Mouse (Mus musculus) common myeloid progenitor, adult 5-6 weeks (primary cell): ENCODE data around the gene Rpl7l1. TPM values are rescaled to one million over a fixed set of nuclear protein-coding genes. Genes with fewer than 3 reads are reported as not detected.
"Not testable (repeated sequence)": the region's sequence is repeated elsewhere in the genome, so short reads cannot be mapped to it uniquely, and the experiment has no call there.

Source experiments
- ATAC-seq: replicated peaks from 2 replicates; pipeline ENCODE4 v1.8.0; 2016; ENCODE audit warnings: low read depth, mild to moderate bottlenecking, moderate TSS enrichment, inconsistent platforms; ENCODE audit not compliant: poor library complexity, severe bottlenecking
- total RNA-seq: library from RNA; stranded (forward); fragments of 200-1000, 187-1606 nt; gene quantifications from 2 replicates; pipeline ENCODE4 v1.2.3, GENCODE M21; 2017

Gene Rpl7l1
- 129 and 146 TPM in 2 replicates for total RNA-seq

DNA sequence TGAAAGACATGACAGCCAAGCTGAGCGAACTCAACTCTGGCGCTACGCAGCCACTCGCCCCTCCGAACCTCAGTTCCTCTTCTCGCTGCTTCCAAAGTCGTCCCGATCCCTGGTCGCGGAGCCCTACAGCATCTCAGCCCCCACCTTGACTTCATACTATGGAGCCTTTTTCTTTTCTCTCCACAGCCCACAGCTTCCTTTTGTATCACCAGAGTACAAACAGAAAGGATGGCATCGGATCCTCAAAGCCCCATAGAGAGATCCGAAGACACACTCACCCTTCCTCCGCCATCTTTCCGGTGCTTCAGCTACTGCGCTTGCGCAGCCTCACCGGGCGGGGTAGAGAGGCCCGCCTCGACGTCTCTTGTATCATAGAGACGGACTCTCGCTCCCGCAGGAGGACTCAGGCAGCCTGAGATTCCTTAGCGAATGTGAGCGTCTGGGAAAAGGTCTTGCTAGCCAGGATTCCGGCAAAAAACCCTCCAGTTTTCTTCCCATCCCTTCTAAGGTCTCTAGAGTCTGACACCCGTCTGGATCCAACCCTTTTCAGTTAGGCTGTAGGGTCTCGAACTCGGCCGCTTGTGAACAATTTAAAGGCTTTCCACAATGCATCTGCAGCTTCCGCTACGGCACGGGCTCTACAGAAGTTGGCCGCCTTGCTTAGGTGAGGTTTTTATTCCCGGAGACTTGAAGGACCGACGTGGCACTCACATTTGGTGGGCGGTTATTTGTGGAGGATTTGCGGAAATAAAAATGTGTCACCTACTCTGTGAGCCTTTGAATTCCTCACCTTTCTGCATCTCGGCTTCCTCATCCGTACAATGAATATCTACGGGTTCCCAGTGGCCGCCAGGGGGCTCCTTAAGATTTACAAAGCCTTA, at the start of gene Rpl7l1:
Gene Rpl7l1 (minus strand): TSS at position 332 of the 881 bp plus-strand sequence.
- peak; percentile 93 for ATAC-seq

DNA sequence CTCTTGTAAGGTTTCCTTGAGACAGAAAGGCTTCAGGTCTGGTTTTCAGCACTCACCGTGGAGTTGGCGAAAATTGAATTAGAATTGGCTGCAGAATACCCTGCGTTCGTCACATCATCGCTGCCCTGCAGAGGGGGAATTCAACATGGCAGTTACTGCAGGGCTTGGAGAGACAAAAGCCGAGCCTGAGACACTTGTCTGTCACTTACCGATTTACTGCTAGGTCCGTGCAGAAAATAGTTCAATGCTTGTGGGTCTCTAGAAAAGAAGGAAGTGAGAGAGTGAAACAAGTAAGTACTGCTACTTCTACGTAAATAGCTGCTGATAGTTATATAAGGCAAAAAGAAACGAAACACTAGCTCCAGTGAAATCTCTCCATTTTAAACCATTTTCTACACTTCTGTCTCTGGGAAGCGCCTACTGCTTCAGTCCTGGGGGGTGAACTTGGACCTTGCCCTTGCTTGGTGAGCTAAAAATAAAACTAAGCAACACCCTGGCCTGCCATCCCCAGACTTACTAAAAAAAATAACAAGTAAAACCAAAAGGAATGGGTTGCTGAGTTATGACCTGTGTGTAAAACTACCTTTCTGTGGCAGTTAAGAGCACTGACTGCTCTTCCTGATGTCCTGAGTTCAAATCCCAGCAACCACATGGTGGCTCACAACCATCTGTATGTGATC, 47.5 kb upstream of the Rpl7l1 start:
- peak; percentile 52 for ATAC-seq

DNA sequence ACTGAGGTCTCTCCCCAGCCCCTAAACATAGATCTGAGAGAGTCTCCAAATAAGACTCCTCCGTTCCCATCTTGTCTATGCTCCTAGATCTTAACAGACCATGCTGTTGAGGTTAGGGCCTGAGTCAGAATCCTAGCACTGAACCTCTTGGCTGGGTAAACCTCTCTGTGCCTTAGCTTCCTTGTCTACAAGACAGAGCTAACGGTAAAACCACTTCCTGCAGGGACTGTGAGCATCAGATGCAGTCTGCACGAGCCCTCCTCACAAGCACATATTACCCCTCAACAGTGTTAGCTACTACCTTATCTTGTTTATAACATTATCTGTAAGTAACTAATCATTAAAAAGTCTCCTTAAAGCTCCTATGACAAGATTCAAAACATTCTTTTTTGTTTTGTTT, 46.5 kb upstream of the Rpl7l1 start:
- ATAC-seq = peak; percentile 80

DNA sequence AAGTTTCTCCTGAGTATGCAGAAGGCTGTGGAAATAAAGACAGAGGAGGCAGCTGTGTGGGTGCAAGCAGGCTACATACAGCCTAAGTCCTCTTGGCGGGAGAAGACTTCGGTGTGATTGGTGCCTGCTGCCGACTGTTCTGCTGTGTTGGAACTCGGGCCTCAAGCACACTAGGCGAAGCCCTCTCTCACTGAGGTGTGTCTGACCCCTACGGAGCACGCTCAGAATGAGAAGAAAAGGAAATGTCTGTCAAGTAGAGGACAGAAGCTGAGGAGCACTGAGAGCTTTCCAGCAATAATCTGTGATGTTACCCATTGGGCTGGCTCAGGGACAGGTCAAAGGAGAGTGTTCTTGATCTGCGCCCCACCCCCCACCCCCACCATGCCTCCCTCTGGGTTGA, 40.6 kb upstream of the Rpl7l1 start:
- no peak for ATAC-seq

DNA sequence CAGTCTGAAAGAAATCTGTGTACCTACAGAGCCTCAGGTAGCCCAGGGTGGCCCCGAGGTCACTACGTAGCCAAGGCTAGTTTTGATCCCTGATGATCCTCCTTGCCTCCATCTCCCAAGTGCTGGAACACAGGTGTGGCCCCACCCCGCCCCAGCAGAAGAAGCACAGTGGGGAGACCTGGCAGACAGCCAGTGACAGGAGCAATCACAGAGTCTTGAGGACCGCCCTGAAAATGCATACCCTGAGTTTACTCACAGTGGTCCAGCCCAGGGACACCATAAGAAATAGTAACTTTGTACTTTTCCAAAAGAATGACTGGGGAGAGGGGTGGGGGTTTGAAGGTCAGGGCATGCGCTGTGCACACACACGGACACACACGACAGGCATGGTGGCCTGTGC, 38.2 kb upstream of the Rpl7l1 start:
- ATAC-seq = no peak

DNA sequence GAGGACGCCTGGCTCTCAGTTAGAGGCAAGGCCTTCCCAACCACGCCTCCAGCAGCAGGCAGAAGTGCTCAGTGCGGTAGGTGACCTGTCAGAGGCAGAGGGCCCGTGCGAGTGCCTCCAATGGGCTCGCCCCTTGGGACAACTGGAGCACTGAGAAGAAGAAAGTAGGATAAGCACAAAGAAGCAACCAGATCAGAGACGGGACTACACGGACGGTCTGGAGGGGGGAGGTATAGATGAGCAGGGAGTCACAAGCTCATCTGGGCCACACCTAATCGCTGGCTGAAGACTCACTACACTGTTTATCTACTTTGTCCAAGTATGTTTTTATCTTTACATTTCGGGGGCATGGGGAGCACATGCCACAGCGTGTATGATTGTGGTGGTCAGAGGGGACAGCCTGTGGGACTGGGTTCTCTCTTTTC, 35.3 kb upstream of the Rpl7l1 start:
- ATAC-seq = peak; percentile 65

DNA sequence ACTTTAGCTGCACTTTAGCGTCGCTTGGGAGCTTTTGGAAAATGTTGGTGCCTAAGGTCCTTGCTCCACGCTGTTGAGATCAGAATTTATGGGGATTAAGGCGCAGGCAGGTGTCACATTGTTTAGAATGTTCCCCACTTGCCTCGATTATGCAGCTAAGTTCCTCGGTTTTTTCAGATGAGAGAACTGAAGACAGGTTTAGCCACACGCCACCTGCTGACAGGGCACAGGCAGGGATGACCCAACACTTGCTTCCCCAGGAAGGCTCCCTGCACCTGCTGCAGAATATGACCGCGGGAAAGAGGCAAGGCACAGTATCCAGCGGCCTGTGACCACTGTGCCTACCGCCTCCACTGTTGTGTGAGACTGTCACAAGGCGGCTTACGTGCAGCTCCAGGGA, 33.8 kb upstream of the Rpl7l1 start:
- no peak for ATAC-seq

DNA sequence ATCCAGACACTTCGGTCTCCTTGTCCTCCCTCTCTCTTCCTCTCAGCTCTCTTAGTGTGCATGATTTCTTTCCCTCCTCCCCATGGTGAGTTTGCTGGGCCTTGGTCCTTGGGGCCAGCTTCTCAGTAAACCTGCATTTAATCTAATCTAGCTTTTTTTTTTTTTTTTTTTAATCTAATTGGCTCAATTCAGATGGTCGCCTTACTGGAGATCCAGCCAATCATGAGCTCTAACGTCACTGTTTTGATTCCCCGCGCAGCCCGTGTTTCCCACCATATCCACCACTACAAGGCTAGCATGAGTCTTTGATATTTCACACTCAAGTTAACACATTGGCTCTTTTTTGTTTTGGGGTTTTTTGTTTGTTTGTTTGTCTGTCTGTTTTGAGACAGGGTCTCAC, 32.0 kb upstream of the Rpl7l1 start:
- no peak for ATAC-seq

DNA sequence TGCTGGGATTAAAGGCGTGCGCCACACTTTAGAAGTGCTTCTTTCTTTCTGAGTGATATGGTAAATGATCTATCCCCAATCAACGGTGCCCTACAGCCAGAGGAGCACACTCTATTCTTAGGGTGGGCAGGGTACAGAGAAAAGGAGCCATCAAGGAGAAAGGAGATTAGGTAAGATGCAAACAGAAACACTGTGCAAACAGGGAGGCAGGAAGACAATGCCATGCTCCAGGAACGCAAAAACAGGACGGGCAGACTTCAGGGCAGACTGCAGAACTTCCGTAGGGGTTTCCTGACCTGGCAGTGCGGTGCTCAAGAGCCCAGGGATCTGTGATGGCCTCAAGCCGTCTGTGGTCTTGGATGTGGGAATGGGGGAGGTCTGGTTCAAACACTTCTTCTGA, 31.2 kb upstream of the Rpl7l1 start:
- ATAC-seq = no peak

DNA sequence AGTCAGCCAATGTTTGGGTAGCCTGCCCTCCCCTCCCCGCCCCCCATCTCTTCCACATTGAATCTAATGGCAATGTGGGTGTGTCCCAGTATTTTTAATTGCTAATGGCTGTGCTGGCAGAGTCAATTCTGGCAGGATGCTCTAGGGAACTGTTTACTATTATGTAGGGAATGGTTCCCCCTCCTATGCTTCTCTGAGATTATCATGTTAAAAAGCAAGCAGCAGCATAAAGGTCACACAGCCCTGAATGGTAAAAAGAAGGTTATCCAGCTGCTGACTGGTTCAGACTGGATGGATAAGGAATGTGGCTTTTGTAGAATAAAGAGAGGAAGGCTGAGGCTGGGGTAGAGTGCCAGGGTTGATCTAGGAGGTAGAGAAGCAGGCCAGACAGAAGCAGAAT, 30.0 kb upstream of the Rpl7l1 start:
- ATAC-seq = no peak

DNA sequence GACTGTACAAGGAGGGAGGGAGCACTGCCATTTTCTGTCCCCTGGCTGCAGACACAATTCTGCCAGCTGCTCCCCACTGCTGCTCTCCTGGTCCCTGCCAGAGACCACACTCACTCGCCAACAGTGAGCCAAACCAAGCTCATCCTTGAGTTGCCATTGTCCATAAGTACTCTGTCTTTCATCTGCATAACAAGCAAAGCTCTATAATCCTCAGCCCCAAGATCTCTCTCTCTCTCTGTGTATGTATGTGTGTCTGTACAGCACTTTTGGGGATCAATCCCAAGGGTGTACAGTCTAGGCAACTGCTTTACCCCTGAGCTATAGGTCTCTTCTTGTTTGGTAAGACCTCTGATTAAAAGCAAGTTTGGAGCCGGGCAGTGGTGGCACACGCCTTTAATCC, 28.2 kb upstream of the Rpl7l1 start:
- no peak for ATAC-seq

DNA sequence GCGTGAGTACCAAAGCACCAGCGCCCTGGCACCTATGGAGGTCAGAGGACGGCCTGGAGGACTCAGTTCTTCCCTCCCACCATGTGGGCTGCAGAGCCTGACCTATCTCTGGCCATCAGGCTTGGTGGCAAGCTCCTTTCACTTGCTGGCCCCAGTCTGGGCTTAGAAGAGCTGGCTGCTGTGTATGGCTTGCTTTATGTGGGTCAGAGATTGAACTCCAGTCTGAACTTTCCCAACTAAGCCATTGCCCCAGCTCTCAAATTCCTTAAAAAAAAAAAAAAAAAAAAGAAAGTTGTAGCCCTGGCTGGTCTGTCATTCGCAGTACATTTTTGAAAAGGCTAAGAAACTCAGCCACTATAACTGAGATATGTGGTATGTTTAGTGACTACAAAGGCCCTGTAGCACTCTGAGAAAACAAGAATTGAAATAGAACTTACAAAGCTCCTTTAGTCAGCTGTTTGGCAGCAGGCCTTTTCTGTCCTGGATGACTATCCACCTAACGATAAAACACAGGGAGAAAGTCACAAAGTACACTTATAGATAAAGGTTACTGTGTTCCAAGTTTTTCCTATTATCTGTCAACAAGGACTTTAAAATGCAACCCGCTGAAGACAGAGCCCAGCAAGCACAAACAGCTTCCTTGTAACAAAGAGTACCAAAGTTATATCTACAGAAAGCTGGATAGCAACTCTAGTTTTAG, 26.8 kb upstream of the Rpl7l1 start:
- ATAC-seq = no peak

DNA sequence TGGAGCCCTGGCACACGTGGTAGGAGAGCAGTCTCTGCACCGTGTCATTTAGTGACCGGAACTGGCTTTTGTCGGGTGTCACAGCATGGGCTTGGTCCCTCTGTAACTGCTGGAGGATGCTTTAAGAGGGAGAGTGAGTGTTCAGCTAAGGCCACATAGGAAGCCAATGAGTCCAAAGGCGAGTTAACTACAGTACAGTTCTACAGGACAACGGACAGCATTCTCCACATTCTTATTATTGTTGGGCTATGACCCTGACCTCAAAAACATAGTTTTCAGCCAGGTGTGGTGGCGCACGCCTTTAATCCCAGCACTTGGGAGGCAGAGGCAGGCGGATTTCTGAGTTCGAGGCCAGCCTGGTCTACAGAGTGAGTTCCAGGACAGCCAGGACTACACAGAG, 25.9 kb upstream of the Rpl7l1 start:
- no peak for ATAC-seq

DNA sequence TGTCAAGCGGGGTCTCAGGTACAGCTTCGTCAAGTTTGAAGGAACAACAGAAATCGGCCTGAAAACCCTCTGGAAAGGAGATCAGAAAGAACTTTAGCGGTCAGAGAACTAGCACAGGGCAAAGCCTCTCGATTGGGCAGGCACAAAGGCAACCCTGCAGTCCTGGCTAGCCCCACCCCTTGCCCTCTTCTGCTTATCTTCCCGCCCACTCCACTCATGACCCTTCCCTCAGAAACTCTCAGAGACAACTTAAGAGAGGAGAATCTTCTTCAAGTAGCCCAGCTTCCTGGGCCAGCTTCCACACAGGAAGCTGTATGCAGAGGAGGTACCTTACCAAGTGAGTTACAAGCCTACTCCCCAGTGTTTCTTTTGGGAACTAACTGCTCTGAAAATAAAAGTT, 19.3 kb upstream of the Rpl7l1 start:
- no peak for ATAC-seq

DNA sequence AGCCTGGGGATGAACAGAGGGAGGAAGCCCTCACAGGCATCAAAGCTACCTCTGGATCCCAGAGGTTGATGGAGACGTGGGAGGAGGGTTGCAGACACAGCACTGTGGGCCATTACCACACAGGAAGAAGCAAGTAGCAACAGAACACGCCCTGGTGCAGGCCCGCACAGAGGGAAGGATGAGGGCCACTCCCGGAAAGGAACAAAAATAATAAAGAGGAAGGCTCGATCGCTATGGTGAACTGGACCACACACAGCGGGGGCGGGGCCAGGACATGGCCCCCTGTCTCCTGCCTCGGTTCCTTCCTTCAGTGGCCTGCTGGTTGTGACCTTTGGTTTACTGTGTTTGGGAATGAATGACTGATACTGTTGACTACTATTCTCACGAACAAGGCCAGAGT, 17.2 kb upstream of the Rpl7l1 start:
- ATAC-seq = no peak

DNA sequence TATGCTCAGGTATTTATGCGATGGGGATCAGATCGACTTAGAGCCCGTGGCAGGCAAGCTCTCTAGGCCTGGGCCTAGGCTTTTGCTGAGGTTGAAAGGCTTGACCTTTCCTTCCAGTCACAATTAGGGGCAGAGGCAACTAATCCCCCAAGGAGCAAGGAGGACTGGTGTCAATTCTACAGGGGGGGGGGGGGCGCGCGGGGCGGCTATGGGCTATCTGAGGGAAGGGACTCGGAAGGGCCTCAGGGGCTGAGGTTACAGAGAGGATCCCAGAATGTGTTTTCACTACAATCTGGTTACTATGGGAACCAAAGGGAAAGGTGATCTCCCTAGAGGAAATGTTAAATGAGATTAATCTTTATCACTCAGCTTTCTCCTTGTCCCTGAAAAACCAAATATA, 14.9 kb upstream of the Rpl7l1 start:
- no peak for ATAC-seq

DNA sequence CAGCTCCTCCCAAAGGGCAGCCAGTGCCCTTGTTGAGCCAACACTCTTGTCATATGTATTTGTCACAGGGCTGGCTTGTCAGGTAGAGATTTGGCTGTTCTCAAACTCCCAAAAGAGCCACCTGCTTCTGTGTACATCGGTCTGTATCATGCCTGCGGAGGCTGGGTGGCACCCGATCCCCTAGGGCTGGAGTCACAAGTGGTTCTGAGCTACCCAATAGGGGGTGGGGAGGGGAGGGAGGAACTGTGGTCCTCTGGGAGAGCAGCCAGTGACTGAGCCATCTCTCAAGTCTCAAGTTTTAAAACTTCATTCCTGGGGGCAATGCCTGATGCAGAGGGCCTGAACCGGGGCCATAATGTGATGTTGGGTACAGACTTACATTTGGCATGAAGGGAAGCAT, 14.3 kb upstream of the Rpl7l1 start:
- ATAC-seq = no peak

DNA sequence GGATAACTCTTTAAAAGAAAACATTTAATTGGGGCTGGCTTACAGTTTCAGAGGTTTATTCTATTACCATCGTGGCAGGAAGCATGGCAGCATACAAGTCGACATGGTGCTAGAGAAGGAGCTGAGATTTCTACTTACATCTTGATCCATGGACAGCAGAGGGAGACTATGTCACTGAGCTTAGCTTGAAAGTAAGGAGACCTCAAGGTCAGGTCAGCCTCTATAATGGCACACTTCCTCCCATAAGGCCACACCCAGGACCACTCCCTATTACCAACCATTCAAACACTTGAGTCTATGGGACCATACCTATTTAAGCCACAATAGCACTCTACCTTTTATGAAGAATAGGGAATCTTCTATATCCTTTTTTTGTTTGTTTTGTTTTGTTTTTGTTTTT, 10.5 kb upstream of the Rpl7l1 start:
- ATAC-seq = no peak

DNA sequence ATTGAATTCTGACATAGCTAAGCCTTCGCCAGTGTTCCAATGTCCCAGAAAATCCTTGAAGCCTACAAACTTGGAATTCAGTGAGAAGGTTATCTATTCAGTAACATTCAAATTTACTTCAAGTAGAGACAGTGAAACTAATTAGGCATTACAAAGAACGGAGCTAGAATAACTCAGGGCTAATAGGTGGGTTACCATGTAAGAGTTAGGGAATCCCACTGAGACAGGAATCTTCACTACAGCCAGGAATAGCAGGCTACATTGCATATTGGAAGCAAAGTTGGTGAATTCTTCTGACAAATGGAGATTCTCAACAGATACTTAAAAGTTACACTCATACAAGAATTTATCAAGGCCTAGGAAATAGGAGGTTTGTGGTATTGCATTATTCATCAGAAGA, 5.5 kb upstream of the Rpl7l1 start:
- ATAC-seq = not testable (repeated sequence)

DNA sequence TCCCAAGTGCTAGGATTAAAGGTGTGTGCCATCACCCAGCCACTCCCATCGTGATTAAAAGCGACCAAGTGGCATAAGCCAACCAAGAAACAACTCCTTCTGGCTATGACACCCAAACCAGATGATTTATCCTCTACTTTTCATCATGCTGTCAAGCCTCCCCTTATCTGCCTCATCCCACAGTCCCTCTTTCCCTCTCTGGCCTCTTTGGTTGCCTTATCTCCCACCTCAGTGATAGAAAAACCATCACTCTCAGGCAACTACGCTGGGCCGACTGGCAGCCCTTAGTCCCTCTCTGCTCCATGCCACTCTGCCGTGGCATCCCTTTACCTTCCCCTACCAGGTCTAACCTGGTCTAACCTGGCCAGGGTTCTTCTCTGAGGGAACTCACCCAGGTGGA, 4.5 kb upstream of the Rpl7l1 start:
- no peak for ATAC-seq

DNA sequence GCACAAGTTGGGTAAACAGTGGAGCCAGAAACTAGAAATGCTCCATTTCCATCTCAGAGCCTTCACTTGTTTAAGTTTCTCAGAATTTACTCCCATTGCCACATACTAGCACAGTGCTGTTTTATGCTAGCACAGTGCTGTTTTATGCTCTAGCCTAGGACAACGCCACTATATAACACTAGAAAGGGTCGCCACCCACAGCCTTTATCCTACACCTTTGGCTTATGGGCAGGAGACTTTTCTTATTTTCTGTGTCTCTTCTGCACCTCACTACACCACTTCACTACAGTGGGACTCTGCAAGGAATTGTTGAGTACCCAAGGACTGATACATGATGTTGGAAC, 722 bp upstream of the Rpl7l1 start:
- ATAC-seq = 0 out of 2 replicates have a peak, but pooled peaks have one; percentile 3
